ENCODE assay signal across 8 mouse cellular contexts in the genomic region with DNA sequence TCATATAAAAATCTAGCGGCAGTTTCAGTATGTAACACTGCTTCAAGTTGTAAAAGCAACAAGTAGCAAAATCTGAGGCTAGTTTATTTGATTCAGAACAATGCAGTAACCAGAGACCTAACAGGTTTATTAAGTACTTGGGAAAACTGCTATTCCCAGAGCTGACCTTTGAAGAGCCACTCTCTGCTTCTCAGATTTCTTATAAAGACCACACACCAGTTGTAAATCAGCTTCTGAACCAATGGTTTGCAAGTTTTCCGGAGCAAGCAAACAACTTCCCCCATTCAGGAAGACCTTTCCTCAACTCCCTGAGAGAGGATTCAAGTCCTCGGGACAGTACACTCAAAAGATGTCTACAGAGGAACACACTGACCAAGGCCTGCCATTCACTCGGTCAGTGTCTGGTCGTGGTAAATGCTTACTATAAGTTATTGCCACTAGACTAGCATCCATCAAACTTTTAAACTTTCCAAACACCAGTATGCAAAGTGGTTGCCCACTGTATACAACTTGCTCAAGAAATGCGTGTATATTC. TPM values are rescaled to one million over a fixed set of nuclear protein-coding genes. Genes with fewer than 3 reads are reported as not detected.
A peak's percentile ranks its signal among the peaks of the same experiment; 100 is the strongest.
DNase-seq lines count a peak whose midpoint lies in the region; ATAC-seq and TF ChIP-seq lines count a peak whose summit lies in the region.

No protein-coding gene starts in this region.

- H3K4me3 ChIP-seq in heart, embryonic 12.5 days, result peak overlapping the region; percentile 90
- H3K4me3 ChIP-seq in bone marrow macrophage, adult 2 months (ENCODE audit: insufficient read depth, low read length), result peak overlapping the region; percentile 89
- H3K4me3 ChIP-seq in hindbrain, embryonic 14.5 days (replicated peaks; ENCODE audit: low read length), result peak overlapping the region; percentile 96
- H3K4me3 ChIP-seq in midbrain, embryonic 16.5 days (ENCODE audit: low read depth, low read length), result peak overlapping the region; percentile 96

- no peak for ATAC-seq in heart, embryonic 12.5 days (ENCODE audit: insufficient number of reproducible peaks, low FRiP score)
- no peak for ATAC-seq in hindbrain, embryonic 14.5 days (ENCODE audit: low FRiP score)
- ATAC-seq in midbrain, embryonic 16.5 days, result no peak
- no peak for ATAC-seq in activated CD4-positive, CD25-positive, alpha-beta regulatory T cell, adult 4 months

- no peak for DNase-seq in heart, postnatal 25 days (ENCODE audit: low spot score)
- no peak for DNase-seq in hindbrain, embryonic 14.5 days (ENCODE audit: low spot score)
- no peak for DNase-seq in adrenal gland, adult 8-10 months
- no peak for DNase-seq in right cerebral cortex, postnatal 14 days

- peak overlapping the region; percentile 96 for H3K9ac ChIP-seq in heart, embryonic 12.5 days
- H3K9ac ChIP-seq in hindbrain, embryonic 14.5 days, result peak overlapping the region; percentile 99
- no peak overlapping the region; the same call in 1 of the 2 replicates for H3K9ac ChIP-seq in midbrain, embryonic 16.5 days (ENCODE audit: low read depth, low read length)

- WGBS in heart, embryonic 12.5 days, result 21% methylated on average over 6 of the region's 6 CpGs
- 20% methylated on average over 6 of the region's 6 CpGs for WGBS in hindbrain, embryonic 14.5 days
- 12% methylated on average over 6 of the region's 6 CpGs for WGBS in midbrain, embryonic 16.5 days

- no peaks in the 10 kb centered on the region for H3K27me3 ChIP-seq in heart, embryonic 12.5 days (replicated peaks)
- no peaks in the 10 kb centered on the region for H3K27me3 ChIP-seq in hindbrain, embryonic 14.5 days (ENCODE audit: control insufficient read depth, insufficient read depth, low read length)
- H3K27me3 ChIP-seq in midbrain, embryonic 16.5 days (ENCODE audit: control insufficient read depth, insufficient read depth, low read depth, low read length), result no peaks in the 10 kb centered on the region

- TF ChIP-seq POLR2A in bone marrow macrophage, adult 2 months (IDR thresholded peaks at IDR 0.05; ENCODE audit: borderline replicate concordance, low read depth, low read length), result no peak

- no peaks in the 10 kb centered on the region for H3K9me3 ChIP-seq in heart, embryonic 12.5 days (replicated peaks)
- H3K9me3 ChIP-seq in hindbrain, embryonic 14.5 days (ENCODE audit: control insufficient read depth, low read length), result no peaks in the 10 kb centered on the region
- no peaks in the 10 kb centered on the region for H3K9me3 ChIP-seq in midbrain, embryonic 16.5 days (replicated peaks; ENCODE audit: control insufficient read depth, low read length, poor library complexity, severe bottlenecking)

- TF ChIP-seq CTCF in bone marrow macrophage, adult 2 months (IDR thresholded peaks at IDR 0.05; ENCODE audit: low read depth, low read length), result no peak

- intact Hi-C loops in heart, postnatal 25 days (cut with DNase I), result no loop called here

- H3K27ac ChIP-seq in heart, embryonic 12.5 days (ENCODE audit: poor library complexity, severe bottlenecking), result no peak overlapping the region
- H3K27ac ChIP-seq in bone marrow macrophage, adult 2 months (ENCODE audit: insufficient read depth, low read depth, low read length), result no peak overlapping the region
- H3K27ac ChIP-seq in hindbrain, embryonic 14.5 days, result peak overlapping the region; percentile 99; the same call in 1 of the 2 replicates
- H3K27ac ChIP-seq in midbrain, embryonic 16.5 days (ENCODE audit: low read length), result no peak overlapping the region; the same call in 1 of the 2 replicates

- no peaks in the 10 kb centered on the region for H3K36me3 ChIP-seq in heart, embryonic 12.5 days
- no peaks in the 10 kb centered on the region for H3K36me3 ChIP-seq in hindbrain, embryonic 14.5 days (replicated peaks; ENCODE audit: control insufficient read depth, insufficient read depth)
- H3K36me3 ChIP-seq in midbrain, embryonic 16.5 days (ENCODE audit: control insufficient read depth, insufficient read depth, low read length), result no peaks in the 10 kb centered on the region

- H3K4me2 ChIP-seq in heart, embryonic 12.5 days, result peak overlapping the region; percentile 70
- H3K4me2 ChIP-seq in hindbrain, embryonic 14.5 days (replicated peaks), result peak overlapping the region; percentile 68
- peak overlapping the region; percentile 71 for H3K4me2 ChIP-seq in midbrain, embryonic 16.5 days (ENCODE audit: low read length)

- peaks cover 28% of the 10 kb centered on the region for H3K4me1 ChIP-seq in heart, embryonic 12.5 days (replicated peaks)
- peaks cover 25% of the 10 kb centered on the region for H3K4me1 ChIP-seq in bone marrow macrophage, adult 2 months (ENCODE audit: control insufficient read depth, insufficient read depth, low read length)
- H3K4me1 ChIP-seq in hindbrain, embryonic 14.5 days (replicated peaks; ENCODE audit: control insufficient read depth, insufficient read depth, low read length), result peaks cover 58% of the 10 kb centered on the region
- H3K4me1 ChIP-seq in midbrain, embryonic 16.5 days (ENCODE audit: control insufficient read depth, insufficient read depth, low read length), result peaks cover 46% of the 10 kb centered on the region

RNA-seq across cellular contexts. Expression of a gene that starts 1.6 kb away (rescaled TPM):
- 7.1 and 7.6 TPM in 2 replicates for polyA plus RNA-seq in heart, embryonic 12.5 days (2016; fragmentation: Nextera tagmentation; extraction: Ambion mirVana)
- total RNA-seq in heart, postnatal 25 days (2021), result 10 to 100 TPM; 23.5 to 25.5 TPM
- polyA plus RNA-seq in bone marrow macrophage, adult 2 months (2012; ENCODE audit: insufficient read depth, insufficient read length, missing spikeins), result 21.2 and 25.7 TPM in 2 replicates
- polyA plus RNA-seq in hindbrain, embryonic 14.5 days (2014; fragmentation: Nextera tagmentation; extraction: Ambion mirVana), result 14.5 and 22.3 TPM in 2 replicates
- 22.1 and 22.7 TPM in 2 replicates for polyA plus RNA-seq in midbrain, embryonic 16.5 days (2015; fragmentation: Nextera tagmentation; extraction: Ambion mirVana)
- total RNA-seq in adrenal gland, adult 8-10 months (2022), result 10 to 100 TPM; 35.8 to 48.6 (median 42.7) TPM
- polyA plus RNA-seq in activated CD4-positive, CD25-positive, alpha-beta regulatory T cell, adult 4 months (2017; shearing (Covaris generic)), result 10 to 100 TPM in 1 of 2 experiments, 1 to 10 TPM in 1; 5.1 to 10.1 TPM
